Mouse (Mus musculus): ENCODE measurements around the gene Sdf2. TPM values are rescaled to one million over a fixed set of nuclear protein-coding genes. Genes with fewer than 3 reads are reported as not detected.

The Sdf2 gene
- polyA plus RNA-seq (2015; fragmentation: Nextera tagmentation; extraction: Ambion mirVana) = 40.3 and 46.6 TPM in 2 replicates

GRCm38 (mm10) chr11:78245627-78246317 is at the start of gene Sdf2, which contains the start of gene Supt6:
Gene Sdf2, plus strand, starts transcription at chr11:78245746.
Gene Supt6, minus strand, starts transcription at chr11:78245987.

GRCm38 (mm10) chr11:78261380-78262352 is 16.1 kb downstream of the Sdf2 start, which contains the start of gene 2610507B11Rik:
Gene 2610507B11Rik, plus strand, starts transcription at chr11:78261752.

DNA sequence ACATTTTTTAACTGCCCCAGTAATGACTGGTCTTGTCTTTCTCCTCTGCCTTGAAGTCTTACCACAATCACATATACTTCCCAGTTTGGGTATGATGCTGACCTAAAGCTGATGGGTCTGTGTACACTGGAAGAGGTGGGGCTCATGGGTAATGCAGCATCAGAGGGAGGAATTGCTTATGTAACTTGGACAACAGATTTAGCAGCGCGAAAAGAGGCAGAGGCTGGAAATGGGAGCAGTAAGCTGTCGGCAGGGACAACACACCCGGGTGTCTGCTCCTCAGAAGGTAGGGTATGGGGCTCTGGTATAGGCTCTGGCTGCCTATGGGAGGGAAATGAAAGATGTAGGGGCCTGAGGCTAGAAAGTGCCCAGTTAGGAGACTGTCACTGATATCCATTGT is 45.1 kb downstream of the Sdf2 start, which contains the start of gene BC030499:
BC030499 (plus strand) TSS at position 188 of the 400 bp plus-strand sequence.

DNA sequence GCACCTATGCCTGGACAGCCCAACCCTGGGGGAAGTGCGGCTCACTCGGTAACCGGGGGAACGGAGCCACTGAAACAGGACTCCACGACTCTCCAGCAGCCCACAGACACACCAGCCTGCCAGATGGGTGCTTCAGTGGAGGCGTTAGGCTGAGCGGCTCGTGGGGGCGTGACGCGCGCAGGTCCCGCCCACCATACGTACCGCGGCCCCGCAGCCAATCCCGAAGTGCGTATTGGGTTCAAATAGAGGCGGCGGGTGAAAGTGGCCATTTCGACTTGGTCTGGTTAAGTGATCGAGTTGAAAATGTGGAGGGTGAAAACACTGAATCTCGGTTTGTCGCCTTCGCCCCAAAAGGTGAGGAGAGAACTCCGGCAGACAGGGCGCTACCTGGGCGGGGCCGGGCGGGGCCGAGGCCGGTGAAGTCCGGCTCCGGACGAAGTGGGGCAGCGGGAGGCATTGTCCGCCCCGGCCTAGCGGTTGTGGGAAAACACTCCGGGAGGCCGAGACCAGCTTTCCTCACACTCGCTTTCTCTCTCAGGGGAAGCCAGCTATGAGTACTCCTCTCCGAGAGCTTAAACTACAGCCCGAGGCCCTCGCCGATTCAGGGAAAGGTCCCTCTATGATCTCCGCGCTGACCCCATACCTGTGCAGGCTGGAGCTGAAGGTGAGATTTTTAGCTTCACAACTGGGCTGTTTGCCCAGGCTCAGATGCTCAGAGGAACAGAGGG is 56.0 kb downstream of the Sdf2 start, which contains the start of gene Spag5:
Spag5 (plus strand) TSS at position 173 of the 728 bp plus-strand sequence.

Other genes starting within 250 kb of the Sdf2 start
- 10.2 and 12.3 TPM in 2 replicates for gene Dhrs13, start 213.5 kb upstream of the Sdf2 start, polyA plus RNA-seq (2015; fragmentation: Nextera tagmentation; extraction: Ambion mirVana)
- 26.5 and 34.6 TPM in 2 replicates for gene Flot2, start 207.8 kb upstream of the Sdf2 start, polyA plus RNA-seq (2015; fragmentation: Nextera tagmentation; extraction: Ambion mirVana)
- gene Eral1, start 165.4 kb upstream of the Sdf2 start, polyA plus RNA-seq (2015; fragmentation: Nextera tagmentation; extraction: Ambion mirVana) = 15.8 and 17.1 TPM in 2 replicates
- gene Fam222b, start 151.1 kb upstream of the Sdf2 start, polyA plus RNA-seq (2015; fragmentation: Nextera tagmentation; extraction: Ambion mirVana) = 6.6 and 7.5 TPM in 2 replicates
- gene Traf4, start 80.2 kb upstream of the Sdf2 start, polyA plus RNA-seq (2015; fragmentation: Nextera tagmentation; extraction: Ambion mirVana) = 22.4 and 23.0 TPM in 2 replicates
- 14.1 and 16.6 TPM in 2 replicates for gene Nek8, start 69.1 kb upstream of the Sdf2 start, polyA plus RNA-seq (2015; fragmentation: Nextera tagmentation; extraction: Ambion mirVana)
- 40.3 and 43.9 TPM in 2 replicates for gene Tlcd1, start 69.0 kb upstream of the Sdf2 start, polyA plus RNA-seq (2015; fragmentation: Nextera tagmentation; extraction: Ambion mirVana)
- gene Rpl23a, start 62.2 kb upstream of the Sdf2 start, polyA plus RNA-seq (2015; fragmentation: Nextera tagmentation; extraction: Ambion mirVana) = 1,199 and 1,213 TPM in 2 replicates
- gene Rab34, start 57.3 kb upstream of the Sdf2 start, polyA plus RNA-seq (2015; fragmentation: Nextera tagmentation; extraction: Ambion mirVana) = 24.2 and 31.4 TPM in 2 replicates
- 1.9 and 3.5 TPM in 2 replicates for gene Proca1, start 52.4 kb upstream of the Sdf2 start, polyA plus RNA-seq (2015; fragmentation: Nextera tagmentation; extraction: Ambion mirVana)
- 9.3 and 9.9 TPM in 2 replicates for gene Supt6, start 241 bp downstream of the Sdf2 start, polyA plus RNA-seq (2015; fragmentation: Nextera tagmentation; extraction: Ambion mirVana)
- 44.2 and 50.1 TPM in 2 replicates for gene 2610507B11Rik, start 16.0 kb downstream of the Sdf2 start, polyA plus RNA-seq (2015; fragmentation: Nextera tagmentation; extraction: Ambion mirVana)
- 0.28 and 0.48 TPM in 2 replicates for gene BC030499, start 45.1 kb downstream of the Sdf2 start, polyA plus RNA-seq (2015; fragmentation: Nextera tagmentation; extraction: Ambion mirVana)
- 32.4 and 32.5 TPM in 2 replicates for gene Spag5, start 55.8 kb downstream of the Sdf2 start, polyA plus RNA-seq (2015; fragmentation: Nextera tagmentation; extraction: Ambion mirVana)
- 1.4 and 1.7 TPM in 2 replicates for gene Aldoc, start 77.2 kb downstream of the Sdf2 start, polyA plus RNA-seq (2015; fragmentation: Nextera tagmentation; extraction: Ambion mirVana)
- 30.3 and 30.6 TPM in 2 replicates for gene Pigs, start 82.7 kb downstream of the Sdf2 start, polyA plus RNA-seq (2015; fragmentation: Nextera tagmentation; extraction: Ambion mirVana)
- 42.3 and 46.7 TPM in 2 replicates for gene Unc119, start 97.7 kb downstream of the Sdf2 start, polyA plus RNA-seq (2015; fragmentation: Nextera tagmentation; extraction: Ambion mirVana)
- not detected in 2 replicates for gene Foxn1, start 140.8 kb downstream of the Sdf2 start, polyA plus RNA-seq (2015; fragmentation: Nextera tagmentation; extraction: Ambion mirVana)
- gene Slc13a2, start 176.5 kb downstream of the Sdf2 start, polyA plus RNA-seq (2015; fragmentation: Nextera tagmentation; extraction: Ambion mirVana) = 0.08 TPM in 1 of 2 replicates, not detected in the other
- gene Slc46a1, start 220.0 kb downstream of the Sdf2 start, polyA plus RNA-seq (2015; fragmentation: Nextera tagmentation; extraction: Ambion mirVana) = 2.3 and 3.3 TPM in 2 replicates

Measured in spleen, postnatal 0 days (tissue).